Mouse (Mus musculus): ENCODE measurements around the gene Rpl35a. TPM values are rescaled to one million over a fixed set of nuclear protein-coding genes. Genes with fewer than 3 reads are reported as not detected.
"Not testable (repeated sequence)": the region's sequence is repeated elsewhere in the genome, so short reads cannot be mapped to it uniquely, and the experiment has no call there.

Rpl35a gene
- polyA plus RNA-seq, 1 experiment from 2014 or later = 1,181 TPM

DNA sequence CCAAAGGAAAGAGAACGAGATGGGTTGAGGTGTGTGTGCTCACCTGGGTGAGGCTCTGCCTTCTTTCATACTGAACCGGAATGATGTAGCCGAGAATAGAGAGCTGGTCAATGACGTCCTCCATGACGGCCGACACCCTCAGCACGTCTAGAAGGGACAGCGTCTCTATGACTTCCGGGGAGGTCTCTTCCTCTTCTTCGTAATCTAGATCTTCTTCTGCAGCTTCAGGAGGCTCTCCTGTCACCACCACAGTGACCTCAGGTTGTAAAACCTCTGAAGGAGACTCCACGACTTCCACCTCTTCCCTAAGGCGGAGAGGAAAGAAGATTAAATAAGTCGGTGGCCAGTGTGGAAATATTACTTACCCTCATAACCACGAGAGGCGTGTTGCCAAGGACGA, 6.4 kb upstream of the Rpl35a start:
- Histone ChIP-seq H3K4me3 (replicated peaks; ENCODE audit: low read depth, low read length) (no peak overlapping the region), H3K4me2 (ENCODE audit: low read length) (no peak overlapping the region), H3K9me3 (replicated peaks; ENCODE audit: low read length) (no peaks in the 10 kb centered on the region), H3K27ac (no peak overlapping the region), H3K36me3 (ENCODE audit: insufficient read depth, low read length) (no peaks in the 10 kb centered on the region), H3K4me1 (replicated peaks; ENCODE audit: insufficient read depth, low read length) (no peaks in the 10 kb centered on the region), H3K9ac (ENCODE audit: low read depth, low read length) (no peak overlapping the region), H3K27me3 (ENCODE audit: insufficient read depth, low read length) (no peaks in the 10 kb centered on the region)
- 92% methylated on average over 16 of the region's 16 CpGs for WGBS
- DNase-seq (ENCODE audit: low spot score) = no peak
- TF ChIP-seq CTCF (IDR thresholded peaks at IDR 0.05; ENCODE audit: low read depth) = no peak
- ATAC-seq (replicated peaks; ENCODE audit: low FRiP score, low read depth) = no peak

DNA sequence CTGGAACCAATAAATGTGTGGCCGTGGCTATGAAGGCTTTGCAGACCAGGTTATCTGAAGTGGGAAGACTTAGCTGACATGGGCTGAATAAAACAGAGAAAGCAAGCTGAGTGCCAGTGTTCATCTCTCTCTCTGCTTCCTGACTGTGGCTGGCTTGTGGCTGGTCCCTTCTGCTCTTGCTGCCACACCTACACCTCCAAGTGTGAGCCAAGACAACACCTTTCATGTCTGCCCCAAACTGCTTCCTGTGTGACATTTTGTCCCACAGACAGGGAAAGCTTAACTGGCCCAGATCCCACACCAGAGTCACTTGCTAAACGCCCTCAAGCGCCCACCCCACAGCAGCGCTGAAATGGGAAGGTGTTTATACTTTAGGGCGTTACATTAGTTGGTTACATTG, 3.1 kb upstream of the Rpl35a start:
- H3K9ac ChIP-seq (ENCODE audit: low read depth, low read length) = no peak overlapping the region
- peaks cover 2% of the 10 kb centered on the region; the same call in 1 of the 2 replicates for H3K36me3 ChIP-seq (ENCODE audit: insufficient read depth, low read length)
- TF ChIP-seq CTCF (IDR thresholded peaks at IDR 0.05; ENCODE audit: low read depth) = no peak
- H3K4me2 ChIP-seq (ENCODE audit: low read length) = no peak overlapping the region
- H3K9me3 ChIP-seq (replicated peaks; ENCODE audit: low read length) = no peaks in the 10 kb centered on the region
- H3K4me3 ChIP-seq (replicated peaks; ENCODE audit: low read depth, low read length) = no peak overlapping the region
- WGBS = 79% methylated on average over 5 of the region's 5 CpGs
- no peak overlapping the region for H3K27ac ChIP-seq
- H3K4me1 ChIP-seq (replicated peaks; ENCODE audit: insufficient read depth, low read length) = no peaks in the 10 kb centered on the region; the same call in 1 of the 2 replicates
- ATAC-seq (replicated peaks; ENCODE audit: low FRiP score, low read depth) (no peak), DNase-seq (ENCODE audit: low spot score) (no peak)
- H3K27me3 ChIP-seq (ENCODE audit: insufficient read depth, low read length) = no peaks in the 10 kb centered on the region

DNA sequence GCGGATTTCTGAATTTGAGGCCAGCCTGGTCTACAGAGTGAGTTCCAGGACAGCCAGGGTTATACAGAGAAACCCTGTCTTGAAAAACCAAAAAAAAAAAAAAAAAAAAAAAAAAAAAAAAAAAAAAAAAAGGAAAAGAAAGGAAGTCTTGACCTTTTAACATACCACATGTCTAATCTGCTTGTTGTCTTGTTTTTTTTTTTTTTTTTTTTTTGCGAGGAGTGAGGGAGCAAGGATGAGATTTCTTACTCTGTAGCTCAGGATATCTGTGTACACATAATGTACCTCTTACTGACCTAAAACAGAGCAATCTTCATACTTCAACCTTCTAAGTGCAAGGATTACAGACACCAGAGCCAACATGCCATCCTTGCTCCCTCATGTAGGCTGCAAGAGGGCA, 1.3 kb upstream of the Rpl35a start:
- peaks cover 19% of the 10 kb centered on the region for H3K36me3 ChIP-seq (ENCODE audit: insufficient read depth, low read length)
- not testable (repeated sequence) for DNase-seq (ENCODE audit: low spot score); H3K27me3 ChIP-seq (ENCODE audit: insufficient read depth, low read length); H3K4me2 ChIP-seq (ENCODE audit: low read length); H3K4me3 ChIP-seq (replicated peaks; ENCODE audit: low read depth, low read length); H3K9me3 ChIP-seq (replicated peaks; ENCODE audit: low read length); H3K4me1 ChIP-seq (replicated peaks; ENCODE audit: insufficient read depth, low read length); H3K9ac ChIP-seq (ENCODE audit: low read depth, low read length); ATAC-seq (replicated peaks; ENCODE audit: low FRiP score, low read depth); H3K27ac ChIP-seq
- 75% methylated on average over 2 of the region's 2 CpGs for WGBS

DNA sequence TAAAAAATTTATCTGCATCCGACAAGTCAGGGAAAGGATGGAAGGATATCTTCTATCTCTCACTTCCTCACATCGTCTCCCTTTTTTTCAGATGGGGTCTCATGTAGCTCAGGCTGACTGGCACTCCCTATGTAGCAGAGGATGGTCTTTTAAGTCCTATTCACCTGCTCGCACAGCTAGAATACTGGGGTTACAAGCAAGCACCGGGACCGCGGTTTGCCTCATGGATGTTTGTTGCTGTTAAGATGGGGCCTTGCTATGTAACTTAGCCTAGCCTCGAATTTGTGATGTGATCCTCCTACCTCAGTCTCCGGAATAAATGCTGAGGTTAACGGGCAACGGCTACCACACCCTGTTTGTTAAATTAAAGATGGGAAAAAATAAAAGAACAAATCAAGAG, 598 bp upstream of the Rpl35a start:
- 0 out of 2 replicates have a peak overlapping the region, but pooled peaks have one; percentile 25 for H3K9ac ChIP-seq (ENCODE audit: low read depth, low read length)
- no peak for DNase-seq (ENCODE audit: low spot score)
- H3K36me3 ChIP-seq (ENCODE audit: insufficient read depth, low read length) = peaks cover 24% of the 10 kb centered on the region
- peak overlapping the region; percentile 50 for H3K4me2 ChIP-seq (ENCODE audit: low read length)
- H3K4me3 ChIP-seq (replicated peaks; ENCODE audit: low read depth, low read length) = peak overlapping the region; percentile 75; the same call in 1 of the 2 replicates
- 17% methylated on average over 10 of the region's 10 CpGs for WGBS
- peak; percentile 16; the same call in 1 of the 2 replicates for ATAC-seq (replicated peaks; ENCODE audit: low FRiP score, low read depth)
- H3K27ac ChIP-seq = no peak overlapping the region
- no peaks in the 10 kb centered on the region for H3K9me3 ChIP-seq (replicated peaks; ENCODE audit: low read length)
- TF ChIP-seq CTCF (IDR thresholded peaks at IDR 0.05; ENCODE audit: low read depth) = no peak
- H3K27me3 ChIP-seq (ENCODE audit: insufficient read depth, low read length) = no peaks in the 10 kb centered on the region
- H3K4me1 ChIP-seq (replicated peaks; ENCODE audit: insufficient read depth, low read length) = no peaks in the 10 kb centered on the region; the same call in none of the 2 replicates

DNA sequence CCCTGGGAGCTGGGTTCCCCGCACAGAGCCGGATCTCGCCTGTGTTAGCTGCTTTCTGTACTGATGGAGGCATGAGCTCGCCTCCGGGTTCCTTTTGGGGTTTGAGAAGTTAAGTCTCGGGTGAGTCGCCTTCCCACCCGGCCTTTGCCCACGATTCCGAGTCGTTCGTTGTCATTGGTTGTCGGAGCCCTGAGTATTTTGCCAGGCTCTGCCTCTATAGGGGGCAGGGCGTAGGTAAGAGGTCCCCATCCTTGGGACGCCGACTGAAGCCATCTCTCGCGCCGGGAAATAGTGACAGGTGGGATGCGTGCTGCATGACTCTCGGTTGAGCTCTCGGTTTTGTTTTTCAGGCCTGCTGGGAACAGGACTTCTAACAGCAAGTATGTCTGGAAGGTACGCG, 533 bp downstream of the Rpl35a start:
- H3K4me1 ChIP-seq (replicated peaks; ENCODE audit: insufficient read depth, low read length) = no peaks in the 10 kb centered on the region; the same call in none of the 2 replicates
- H3K9me3 ChIP-seq (replicated peaks; ENCODE audit: low read length) = no peaks in the 10 kb centered on the region
- WGBS = under 1% methylated on average over 24 of the region's 24 CpGs
- peak overlapping the region; percentile 77 for H3K27ac ChIP-seq
- DNase-seq (ENCODE audit: low spot score) (peak; percentile 55), ATAC-seq (replicated peaks; ENCODE audit: low FRiP score, low read depth) (peak; percentile 35; the same call in 1 of the 2 replicates)
- H3K4me2 ChIP-seq (ENCODE audit: low read length) = peak overlapping the region; percentile 65
- H3K9ac ChIP-seq (ENCODE audit: low read depth, low read length) = peak overlapping the region; percentile 83
- TF ChIP-seq CTCF (IDR thresholded peaks at IDR 0.05; ENCODE audit: low read depth) = no peak
- H3K27me3 ChIP-seq (ENCODE audit: insufficient read depth, low read length) = no peaks in the 10 kb centered on the region
- peaks cover 24% of the 10 kb centered on the region for H3K36me3 ChIP-seq (ENCODE audit: insufficient read depth, low read length)
- H3K4me3 ChIP-seq (replicated peaks; ENCODE audit: low read depth, low read length) = peak overlapping the region; percentile 75

DNA sequence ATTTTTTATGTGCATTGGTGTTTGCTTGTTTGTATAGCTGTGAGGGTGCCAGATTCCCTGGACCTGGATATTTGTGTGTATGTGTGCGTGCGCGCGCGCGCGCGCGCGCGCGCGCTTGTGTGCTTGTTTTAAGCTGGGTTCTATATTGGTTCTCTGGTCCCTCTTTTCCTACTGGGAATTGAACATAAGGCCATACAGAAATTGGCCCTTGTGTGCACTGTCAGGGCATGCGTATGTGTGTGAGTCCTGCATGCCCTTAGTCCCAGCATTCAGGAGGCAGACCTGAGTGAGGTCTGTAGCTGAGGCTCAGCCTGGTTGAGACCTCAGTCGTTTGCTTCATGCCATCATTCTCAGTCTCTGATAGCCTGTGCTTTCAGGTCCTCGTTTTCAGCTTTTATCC, 1.8 kb downstream of the Rpl35a start:
- H3K4me1 ChIP-seq (replicated peaks; ENCODE audit: insufficient read depth, low read length) = peaks cover under 1% of the 10 kb centered on the region
- peak overlapping the region; percentile 44; the same call in 1 of the 2 replicates for H3K9ac ChIP-seq (ENCODE audit: low read depth, low read length)
- DNase-seq (ENCODE audit: low spot score) (no peak), ATAC-seq (replicated peaks; ENCODE audit: low FRiP score, low read depth) (no peak)
- peak overlapping the region; percentile 65 for H3K4me2 ChIP-seq (ENCODE audit: low read length)
- H3K27me3 ChIP-seq (ENCODE audit: insufficient read depth, low read length) = no peaks in the 10 kb centered on the region
- 92% methylated on average over 16 of the region's 16 CpGs for WGBS
- peak overlapping the region; percentile 75; the same call in 1 of the 2 replicates for H3K4me3 ChIP-seq (replicated peaks; ENCODE audit: low read depth, low read length)
- no peak overlapping the region for H3K27ac ChIP-seq
- no peaks in the 10 kb centered on the region for H3K9me3 ChIP-seq (replicated peaks; ENCODE audit: low read length)
- TF ChIP-seq CTCF (IDR thresholded peaks at IDR 0.05; ENCODE audit: low read depth) = no peak
- peaks cover 24% of the 10 kb centered on the region for H3K36me3 ChIP-seq (ENCODE audit: insufficient read depth, low read length)

DNA sequence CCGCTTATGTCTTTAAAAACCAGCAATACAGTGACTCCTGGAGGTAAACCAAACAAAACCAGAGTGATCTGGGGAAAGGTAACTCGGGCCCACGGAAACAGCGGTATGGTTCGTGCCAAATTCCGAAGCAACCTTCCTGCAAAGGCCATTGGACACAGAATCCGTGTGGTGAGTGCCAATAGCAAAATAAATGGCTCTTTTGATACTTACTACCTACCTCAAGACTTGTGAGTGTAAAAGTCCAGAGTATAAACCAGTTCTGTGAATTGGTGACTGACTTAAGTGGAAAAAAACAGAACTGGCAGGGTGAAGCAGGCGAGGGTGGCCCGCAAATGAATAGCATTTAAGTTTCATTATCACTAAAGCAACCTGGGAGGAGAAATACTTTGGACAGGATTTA, 2.4 kb downstream of the Rpl35a start:
- not testable (repeated sequence) for ATAC-seq (replicated peaks; ENCODE audit: low FRiP score, low read depth); H3K9me3 ChIP-seq (replicated peaks; ENCODE audit: low read length); H3K27me3 ChIP-seq (ENCODE audit: insufficient read depth, low read length); DNase-seq (ENCODE audit: low spot score); H3K4me2 ChIP-seq (ENCODE audit: low read length); H3K27ac ChIP-seq; H3K4me1 ChIP-seq (replicated peaks; ENCODE audit: insufficient read depth, low read length); H3K4me3 ChIP-seq (replicated peaks; ENCODE audit: low read depth, low read length)
- 0 out of 2 replicates have a peak overlapping the region, but pooled peaks have one; percentile 44 for H3K9ac ChIP-seq (ENCODE audit: low read depth, low read length)
- 81% methylated on average over 9 of the region's 9 CpGs for WGBS
- H3K36me3 ChIP-seq (ENCODE audit: insufficient read depth, low read length) = peaks cover 24% of the 10 kb centered on the region

Data from kidney, postnatal 0 days (tissue).